Mouse (Mus musculus) kidney, embryonic 16.5 days (tissue): ENCODE results near the gene 4930412O13Rik. TPM values are rescaled to one million over a fixed set of nuclear protein-coding genes. Genes with fewer than 3 reads are reported as not detected.
A peak's percentile ranks its signal among the peaks of the same experiment; 100 is the strongest.

Experiments
- ATAC-seq: fragments of 200-750 bp; cut with Nextera tagmentation; 2 replicates; pipeline ENCODE4 v1.8.0; 2017; ENCODE audit warnings: moderate TSS enrichment; ENCODE audit not compliant: low FRiP score, low TSS enrichment
- H3K27ac ChIP-seq: fragments of 300-500 bp; sonication (generic); 2 replicates; pipeline ENCODE4 v1.5.1; 2014; ENCODE audit warnings: low read length
- H3K27me3 ChIP-seq: fragments of 300-500 bp; sonication (generic); 2 replicates; pipeline ENCODE4 v1.6.1; 2014; ENCODE audit warnings: low read length, control low read depth, mixed read lengths; ENCODE audit not compliant: insufficient read depth
- H3K36me3 ChIP-seq: fragments of 300-500 bp; sonication (generic); 2 replicates; pipeline ENCODE4 v1.6.1; 2014; ENCODE audit warnings: low read length, control low read depth, mixed read lengths; ENCODE audit not compliant: insufficient read depth
- H3K4me1 ChIP-seq: fragments of 300-500 bp; sonication (generic); 2 replicates; pipeline ENCODE4 v1.6.1; 2014; ENCODE audit warnings: low read length, control low read depth, mixed read lengths; ENCODE audit not compliant: insufficient read depth
- H3K4me2 ChIP-seq: fragments of 300-500 bp; sonication (generic); replicated peaks from 2 replicates; pipeline ENCODE4 v1.6.1; 2014; ENCODE audit warnings: low read depth, low read length
- H3K4me3 ChIP-seq: fragments of 300-500 bp; sonication (generic); 2 replicates; pipeline ENCODE4 v1.5.1; 2014; ENCODE audit warnings: mild to moderate bottlenecking, low read length
- H3K9ac ChIP-seq: fragments of 300-500 bp; sonication (generic); replicated peaks from 2 replicates; pipeline ENCODE4 v1.6.1; 2014; ENCODE audit warnings: low read length
- H3K9me3 ChIP-seq: fragments of 300-500 bp; sonication (generic); 2 replicates; pipeline ENCODE4 v1.6.1; 2016; ENCODE audit warnings: low read length, control low read depth
- WGBS: fragments of 180-500 bp; shearing (Covaris S2); extraction: QIAGEN DNeasy Blood & Tissue Kit; methylation state at CpG from one replicate; pipeline ENCODE4 v1.1.7; 2014; 5-methylcytosine and 5-hydroxymethylcytosine counted together
- polyA plus RNA-seq: library from polyadenylated mRNA; unstranded; fragments of >200 nt; fragmentation: Nextera tagmentation; extraction: Ambion mirVana; gene quantifications from 2 replicates; pipeline ENCODE4 v1.2.1, GENCODE M21; 2015

4930412O13Rik gene
- polyA plus RNA-seq, 1 experiment from 2014 or later, result 2.8 TPM

- H3K4me3 ChIP-seq, result peak overlapping the region; percentile 55
- WGBS, result 6% methylated on average over 14 of the region's 14 CpGs
These were observed 4.2 kb downstream of the 4930412O13Rik start for GRCm38 (mm10) chr2:9885217-9885770.

GRCm38 (mm10) chr2:9886031-9886430, 5.0 kb downstream of the 4930412O13Rik start:
- Histone ChIP-seq H3K9ac (peak overlapping the region; percentile 68), H3K4me1 (peaks cover 14% of the 10 kb centered on the region; the same call in 1 of the 2 replicates), H3K36me3 (no peaks in the 10 kb centered on the region), H3K4me3 (peak overlapping the region; percentile 55), H3K27me3 (peaks cover 94% of the 10 kb centered on the region), H3K9me3 (no peaks in the 10 kb centered on the region), H3K27ac (peak overlapping the region; percentile 35), H3K4me2 (peak overlapping the region; percentile 90)
- WGBS, result 25% methylated on average over 3 of the region's 3 CpGs
- ATAC-seq, result no peak

More at GRCm38 (mm10) chr2:9885217-9885770, 4.2 kb downstream of the 4930412O13Rik start:
- no peaks in the 10 kb centered on the region for H3K36me3 ChIP-seq
- no peaks in the 10 kb centered on the region for H3K9me3 ChIP-seq
- 0 out of 2 replicates have a peak overlapping the region, but pooled peaks have one; percentile 0 for H3K27ac ChIP-seq
- H3K27me3 ChIP-seq, result peaks cover 95% of the 10 kb centered on the region
- H3K4me2 ChIP-seq, result peak overlapping the region; percentile 90
- no peak for ATAC-seq
- H3K9ac ChIP-seq, result peak overlapping the region; percentile 68
- peaks cover 16% of the 10 kb centered on the region; the same call in 1 of the 2 replicates for H3K4me1 ChIP-seq

GRCm38 (mm10) chr2:9886921-9887610, 6.0 kb downstream of the 4930412O13Rik start:
- Histone ChIP-seq H3K36me3 (no peaks in the 10 kb centered on the region), H3K27me3 (peaks cover 91% of the 10 kb centered on the region), H3K9ac (peak overlapping the region; percentile 68), H3K9me3 (no peaks in the 10 kb centered on the region), H3K4me3 (peak overlapping the region; percentile 55), H3K4me1 (0 out of 2 replicates have a peak, but pooled peaks cover 7% of the 10 kb centered on the region), H3K4me2 (peak overlapping the region; percentile 90), H3K27ac (peak overlapping the region; percentile 81)
- WGBS, result 3% methylated on average over 7 of the region's 7 CpGs
- ATAC-seq, result no peak

GRCm38 (mm10) chr2:9887636-9888035, 6.6 kb downstream of the 4930412O13Rik start:
- Histone ChIP-seq H3K4me2 (peak overlapping the region; percentile 90), H3K27ac (peak overlapping the region; percentile 81), H3K36me3 (no peaks in the 10 kb centered on the region), H3K4me3 (peak overlapping the region; percentile 55), H3K9me3 (no peaks in the 10 kb centered on the region), H3K27me3 (peaks cover 91% of the 10 kb centered on the region), H3K9ac (peak overlapping the region; percentile 68), H3K4me1 (0 out of 2 replicates have a peak, but pooled peaks cover 2% of the 10 kb centered on the region)
- 0% methylated on average over 7 of the region's 7 CpGs for WGBS
- no peak; the same call in 1 of the 2 replicates for ATAC-seq

- Histone ChIP-seq H3K4me3 (peak within 1 kb of the TSS; percentile 39), H3K27ac (peak within 1 kb of the TSS; percentile 80), H3K4me1 (no peaks in the 10 kb centered on the region), H3K9me3 (no peaks in the 10 kb centered on the region), H3K36me3 (no peaks in the 10 kb centered on the region), H3K27me3 (peaks cover 92% of the 10 kb centered on the region), H3K9ac (peak within 1 kb of the TSS; percentile 55), H3K4me2 (peak within 1 kb of the TSS; percentile 48)
- ATAC-seq, result peak; percentile 92
- WGBS, result 0% methylated on average over 30 of the region's 30 CpGs
These were observed 8.0 kb downstream of the 4930412O13Rik start, which contains the start of gene 9230102O04Rik for GRCm38 (mm10) chr2:9888913-9889650. TSS of gene 9230102O04Rik (minus strand) at chr2:9889540.

GRCm38 (mm10) chr2:9889651-9890183, 8.7 kb downstream of the 4930412O13Rik start, which contains the start of gene Gata3:
TSS of gene Gata3 (minus strand) at chr2:9890034.
- Histone ChIP-seq H3K4me3 (peak within 1 kb of the TSS; percentile 39), H3K4me1 (no peaks in the 10 kb centered on the region), H3K4me2 (peak within 1 kb of the TSS; percentile 48), H3K9ac (peak within 1 kb of the TSS; percentile 55), H3K27me3 (peaks cover 92% of the 10 kb centered on the region), H3K27ac (peak within 1 kb of the TSS; percentile 80), H3K36me3 (no peaks in the 10 kb centered on the region), H3K9me3 (no peaks in the 10 kb centered on the region)
- 1% methylated on average over 23 of the region's 23 CpGs for WGBS
- no peak for ATAC-seq

- H3K4me2 ChIP-seq, result peak overlapping the region; percentile 48
- peaks cover 92% of the 10 kb centered on the region for H3K27me3 ChIP-seq
- H3K9ac ChIP-seq, result no peak overlapping the region
- peak overlapping the region; percentile 39; the same call in 1 of the 2 replicates for H3K4me3 ChIP-seq
- whole genome bisulfite sequencing, result 9% methylated on average over 8 of the region's 8 CpGs
- H3K27ac ChIP-seq, result peak overlapping the region; percentile 80
- no peaks in the 10 kb centered on the region for H3K9me3 ChIP-seq
- H3K4me1 ChIP-seq, result no peaks in the 10 kb centered on the region
- ATAC-seq, result no peak
- no peaks in the 10 kb centered on the region for H3K36me3 ChIP-seq
These were observed 9.2 kb downstream of the 4930412O13Rik start for GRCm38 (mm10) chr2:9890251-9890650.

- no peaks in the 10 kb centered on the region for H3K36me3 ChIP-seq
- WGBS, result 3% methylated on average over 5 of the region's 5 CpGs
- peaks cover under 1% of the 10 kb centered on the region; the same call in 1 of the 2 replicates for H3K4me1 ChIP-seq
- H3K27me3 ChIP-seq, result peaks cover 91% of the 10 kb centered on the region
- no peak overlapping the region for H3K27ac ChIP-seq
- H3K9ac ChIP-seq, result no peak overlapping the region
- no peak overlapping the region for H3K4me3 ChIP-seq
- H3K9me3 ChIP-seq, result no peaks in the 10 kb centered on the region
- ATAC-seq, result no peak
- no peak overlapping the region for H3K4me2 ChIP-seq
These were observed 9.9 kb downstream of the 4930412O13Rik start for GRCm38 (mm10) chr2:9890906-9891305.

- H3K4me1 ChIP-seq, result peaks cover 7% of the 10 kb centered on the region; the same call in 1 of the 2 replicates
- WGBS, result 5% methylated on average over 7 of the region's 7 CpGs
- no peaks in the 10 kb centered on the region for H3K9me3 ChIP-seq
These were observed 11.5 kb downstream of the 4930412O13Rik start for GRCm38 (mm10) chr2:9892541-9892940.

More at GRCm38 (mm10) chr2:9892541-9892940, 11.5 kb downstream of the 4930412O13Rik start:
- no peak for ATAC-seq
- peaks cover 91% of the 10 kb centered on the region for H3K27me3 ChIP-seq
- H3K27ac ChIP-seq, result no peak overlapping the region
- H3K4me3 ChIP-seq, result no peak overlapping the region
- no peak overlapping the region for H3K9ac ChIP-seq
- H3K36me3 ChIP-seq, result no peaks in the 10 kb centered on the region
- H3K4me2 ChIP-seq, result no peak overlapping the region
